Mouse (Mus musculus): Measurements from ENCODE around the gene Hdac5.

Gene Hdac5

DNA sequence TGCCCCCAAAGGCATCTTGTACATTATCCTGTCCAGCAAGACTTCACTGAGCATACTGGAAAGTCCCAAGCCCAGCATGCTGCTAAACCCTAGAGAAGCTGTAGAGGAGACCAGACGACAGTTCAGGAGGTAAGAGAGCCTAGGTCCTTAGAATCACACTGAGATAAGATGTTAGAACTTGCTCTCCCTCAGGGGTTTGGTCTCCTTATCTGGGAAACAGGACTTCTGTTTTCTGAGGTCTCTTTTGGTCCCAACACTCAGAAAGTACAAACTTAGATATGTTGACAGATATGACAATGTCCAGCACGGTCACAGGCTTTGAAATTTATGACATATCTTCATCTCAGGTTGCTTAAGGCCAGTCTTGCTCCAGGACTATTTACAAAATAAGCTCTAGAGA, 6.1 kb upstream of the Hdac5 start:
- no peak for DNase-seq

DNA sequence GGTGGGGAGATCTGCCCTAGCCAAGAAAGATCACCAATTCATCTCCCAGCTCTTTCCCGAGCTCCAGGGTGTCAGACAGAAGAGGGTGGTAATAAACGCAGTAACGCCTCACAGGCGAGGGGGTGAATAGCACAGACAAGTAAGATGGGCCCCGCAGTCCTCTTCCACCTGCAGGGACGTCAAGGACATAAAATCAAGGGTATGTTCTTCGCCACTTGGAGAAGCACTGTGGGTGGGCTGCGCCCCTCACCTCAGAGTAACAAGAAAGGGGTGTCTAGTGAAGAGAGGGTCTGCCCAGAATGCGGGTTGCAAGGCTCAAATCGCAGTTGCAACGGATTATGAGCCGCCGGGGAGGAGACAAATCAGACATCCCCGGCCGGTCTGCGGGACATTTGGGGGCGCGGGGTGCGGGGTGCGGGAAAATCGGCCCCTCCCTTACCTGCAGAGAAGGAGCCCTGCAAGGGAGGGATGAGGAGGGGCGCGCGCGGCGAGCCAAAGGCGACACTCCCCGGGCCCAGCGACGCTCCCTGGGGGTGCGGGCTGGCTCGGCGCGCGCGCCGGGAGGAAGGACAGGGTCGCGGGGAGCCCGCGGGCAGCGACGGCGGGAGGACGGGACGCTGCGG, 524 bp downstream of the Hdac5 start:
- DNase-seq = peak in 1 of 2 experiments; percentile 61

DNA sequence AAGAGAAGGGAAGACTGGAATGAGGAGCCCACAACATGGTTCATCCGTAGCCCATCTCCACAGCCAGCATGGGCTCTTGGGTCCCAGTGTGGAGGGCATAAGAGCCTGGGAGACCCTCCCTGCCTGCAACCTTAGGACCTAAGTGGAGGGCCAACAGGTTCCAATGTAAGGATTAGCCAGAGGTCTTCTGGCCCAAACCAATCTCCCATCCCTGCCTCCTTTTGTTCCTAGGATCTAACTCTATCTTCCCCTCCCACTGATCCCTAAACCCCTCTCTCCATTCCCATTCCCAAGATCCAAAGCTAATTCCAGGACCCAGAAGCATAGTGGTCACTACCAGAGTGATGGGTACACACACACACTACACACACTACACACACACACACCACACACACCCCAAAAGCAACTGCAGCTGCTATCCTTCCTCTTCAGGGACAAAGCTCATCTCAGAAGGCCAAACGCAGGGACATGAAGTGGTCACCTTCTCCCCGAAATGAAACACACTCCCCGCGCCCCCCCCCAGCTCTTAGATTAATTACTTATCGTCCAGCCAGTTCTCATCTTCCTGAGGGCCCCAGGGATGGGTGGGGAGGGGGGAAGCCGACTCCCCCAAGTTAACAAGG, 1.2 kb downstream of the Hdac5 start:
- DNase-seq = no peak

DNA sequence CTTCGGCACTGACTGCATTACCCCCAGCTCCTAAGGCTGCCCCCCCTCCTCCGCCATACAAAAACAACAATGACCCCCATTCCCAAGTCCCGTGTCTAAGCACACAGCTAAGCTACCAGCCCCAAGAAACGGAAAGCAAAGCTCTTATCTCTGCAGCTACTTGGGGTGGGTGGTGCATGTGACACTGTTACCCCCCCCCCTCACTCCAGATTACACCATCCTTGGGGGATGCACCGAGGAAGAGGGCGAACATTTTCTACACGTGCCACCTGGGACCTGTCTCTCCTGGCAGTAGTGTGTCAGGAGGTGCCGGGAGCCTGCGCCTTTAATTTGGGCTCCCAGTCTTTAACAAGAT, 1.8 kb downstream of the Hdac5 start:
- DNase-seq = no peak

DNA sequence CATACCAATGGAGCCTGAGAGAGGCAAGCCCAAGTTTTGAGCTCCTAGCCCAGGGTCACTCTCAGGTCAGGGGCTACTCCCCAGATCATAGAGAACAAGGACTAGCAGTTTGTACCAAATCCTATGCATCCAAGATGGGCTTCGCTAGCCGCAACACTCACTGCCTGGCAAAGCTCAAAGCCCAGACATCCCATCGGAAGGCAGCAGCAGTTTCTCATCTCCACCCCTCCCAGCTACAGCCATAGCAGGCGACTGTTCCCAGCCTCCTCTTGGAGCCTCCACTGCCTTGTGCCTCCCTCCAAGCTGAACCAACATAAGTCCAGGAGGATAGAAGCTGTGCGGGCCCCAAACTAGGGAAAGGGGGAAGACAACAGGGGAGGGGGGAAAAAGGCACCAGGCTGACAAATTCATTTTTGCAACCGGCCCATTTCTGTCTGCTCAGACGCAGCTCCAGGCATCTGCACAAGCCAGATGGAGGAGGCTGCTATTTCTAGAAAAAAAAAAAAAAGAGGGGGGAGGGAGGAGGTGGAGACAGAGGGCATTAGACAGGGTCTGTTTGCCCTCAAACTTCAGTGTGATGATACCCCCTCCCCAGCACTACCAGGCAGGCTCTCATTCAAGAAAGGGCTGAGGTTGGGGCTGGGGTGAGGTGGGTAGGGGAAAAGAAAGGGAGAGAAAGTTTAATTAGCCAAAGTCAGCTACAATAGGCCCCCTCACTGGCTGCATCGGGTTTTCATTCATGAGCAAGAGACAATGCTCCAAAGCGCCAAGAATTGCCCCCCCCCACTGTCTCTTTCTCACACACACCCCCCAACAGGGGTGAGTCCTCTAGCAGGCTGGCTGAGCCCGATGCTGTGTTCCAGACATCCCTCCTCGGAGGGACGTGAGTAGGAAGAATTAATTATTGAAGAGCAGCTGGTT, 2.4 kb downstream of the Hdac5 start:
- DNase-seq = peak; percentile 56 to 58

DNA sequence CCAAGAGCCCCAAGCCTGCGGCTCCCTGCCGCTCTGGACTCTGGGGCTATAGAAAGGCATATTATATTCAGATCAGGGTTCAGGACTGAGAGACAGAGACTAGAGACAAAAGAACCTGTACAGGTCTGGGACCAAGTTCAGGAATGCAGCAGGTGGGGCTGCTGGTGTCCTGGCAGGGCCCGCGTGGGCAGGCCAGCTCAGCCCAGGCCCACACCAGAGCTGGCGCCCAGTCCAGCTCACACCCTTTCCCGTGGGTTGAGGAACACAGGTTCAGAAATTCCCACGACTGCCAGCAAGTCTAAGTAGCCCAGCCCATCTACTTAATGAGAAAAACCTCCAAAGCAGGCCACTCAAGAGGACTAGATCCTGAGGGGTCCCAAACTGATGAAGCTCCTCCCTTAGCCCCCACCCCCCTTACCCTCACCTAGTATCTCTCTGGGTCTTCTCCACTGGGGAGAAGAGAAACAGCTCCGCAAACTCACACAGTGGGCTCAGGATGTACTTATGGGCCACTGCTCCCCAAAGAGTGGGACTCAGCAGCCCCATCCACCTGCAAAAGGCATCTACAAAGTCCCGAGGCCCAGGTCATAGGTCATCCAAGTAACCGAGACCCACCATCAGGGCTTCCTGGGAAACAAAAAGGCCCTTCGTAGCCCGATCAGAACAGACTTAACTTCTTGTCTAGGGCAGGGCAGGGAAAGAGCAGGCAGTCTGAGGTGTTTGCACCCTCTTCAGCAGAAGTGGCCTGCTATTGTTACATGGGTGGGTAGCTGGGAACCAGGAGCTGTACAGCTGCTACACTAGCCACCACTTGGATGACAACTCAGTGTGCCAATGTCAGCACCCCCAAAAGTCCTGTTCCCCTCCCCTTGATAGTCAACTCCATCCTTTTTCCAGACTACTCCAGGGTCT, 3.6 kb downstream of the Hdac5 start:
- DNase-seq = no peak

DNA sequence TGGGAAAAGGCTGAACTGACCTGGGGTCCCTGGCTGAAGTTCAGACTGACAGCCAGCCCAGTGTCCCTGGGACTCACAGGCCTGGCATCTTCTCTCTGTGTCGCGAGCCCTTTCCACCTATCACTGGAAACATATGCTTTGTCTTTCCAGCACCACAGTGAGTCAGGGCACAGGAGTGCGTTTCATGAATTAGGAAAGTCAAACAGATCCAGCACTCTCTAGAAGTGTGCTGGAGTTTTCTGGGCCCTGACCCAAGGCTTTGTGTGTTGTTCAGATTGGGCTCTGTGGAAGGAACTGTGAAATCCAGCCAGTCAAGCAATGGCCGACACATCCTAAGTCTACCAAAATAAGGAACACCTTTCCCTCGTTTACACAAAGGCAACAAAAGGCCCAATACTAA, 4.7 kb downstream of the Hdac5 start:
- DNase-seq = no peak

DNA sequence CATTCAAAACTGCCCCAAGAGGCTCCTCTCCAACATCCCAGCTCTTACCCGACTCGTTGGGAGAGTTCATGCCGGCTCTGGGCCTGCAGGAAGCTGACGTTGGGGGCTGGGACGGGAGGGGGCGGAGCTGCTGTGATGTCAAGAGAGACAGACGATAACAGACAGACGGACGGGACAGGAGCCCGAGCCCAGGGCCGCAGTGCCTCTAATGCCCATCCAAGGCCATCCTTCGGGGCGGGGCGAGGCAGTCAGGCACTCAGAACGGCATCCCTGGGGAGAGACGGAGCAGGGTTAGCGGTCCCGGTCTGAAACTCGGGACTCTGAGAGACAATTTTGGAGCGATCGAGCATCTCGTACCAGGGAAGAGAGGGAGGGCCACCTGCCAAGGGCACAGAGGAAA, 5.3 kb downstream of the Hdac5 start:
- peak; percentile 64 to 67 for DNase-seq

DNA sequence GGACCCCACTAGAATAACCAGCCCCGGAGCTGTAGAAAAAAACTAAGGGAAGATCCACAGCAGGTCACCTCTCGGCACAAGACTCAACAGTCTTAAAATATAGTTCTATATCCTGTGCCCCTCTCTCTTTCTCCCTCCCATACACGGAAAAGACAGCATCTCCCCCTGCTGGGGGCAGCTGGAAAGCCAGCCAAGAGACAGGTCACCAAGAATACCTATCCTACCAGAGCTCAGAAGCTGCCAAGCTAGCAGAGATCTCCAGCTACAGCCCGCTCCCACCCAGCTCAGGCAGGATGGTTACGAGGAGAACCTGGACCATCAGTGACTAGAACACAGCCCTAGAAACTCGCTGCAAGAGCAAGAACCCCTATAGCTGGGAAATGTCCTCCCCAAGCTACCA, 6.8 kb downstream of the Hdac5 start:
- peak; percentile 67 to 73 for DNase-seq

DNA sequence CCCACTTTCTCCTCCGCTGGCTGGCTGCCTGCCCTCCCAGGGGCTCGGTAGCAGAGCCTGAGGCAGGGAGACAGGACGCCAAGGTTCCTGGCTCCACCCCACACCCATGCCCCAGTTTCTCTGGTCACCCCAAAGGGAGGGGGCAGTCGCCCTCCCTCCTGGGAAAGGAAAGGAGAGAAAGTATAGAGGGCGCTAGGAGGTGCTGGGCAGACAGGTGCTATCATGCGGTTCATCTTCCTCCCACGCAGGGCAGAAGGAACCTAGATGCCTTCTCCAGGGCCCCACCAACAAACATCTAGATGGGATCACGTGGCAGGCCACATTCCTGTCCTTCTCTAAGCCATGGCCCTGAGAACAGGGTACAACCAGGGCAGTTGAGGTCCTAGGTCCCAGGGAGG, 8.0 kb downstream of the Hdac5 start:
- peak in 1 of 2 experiments; percentile 55 for DNase-seq

DNA sequence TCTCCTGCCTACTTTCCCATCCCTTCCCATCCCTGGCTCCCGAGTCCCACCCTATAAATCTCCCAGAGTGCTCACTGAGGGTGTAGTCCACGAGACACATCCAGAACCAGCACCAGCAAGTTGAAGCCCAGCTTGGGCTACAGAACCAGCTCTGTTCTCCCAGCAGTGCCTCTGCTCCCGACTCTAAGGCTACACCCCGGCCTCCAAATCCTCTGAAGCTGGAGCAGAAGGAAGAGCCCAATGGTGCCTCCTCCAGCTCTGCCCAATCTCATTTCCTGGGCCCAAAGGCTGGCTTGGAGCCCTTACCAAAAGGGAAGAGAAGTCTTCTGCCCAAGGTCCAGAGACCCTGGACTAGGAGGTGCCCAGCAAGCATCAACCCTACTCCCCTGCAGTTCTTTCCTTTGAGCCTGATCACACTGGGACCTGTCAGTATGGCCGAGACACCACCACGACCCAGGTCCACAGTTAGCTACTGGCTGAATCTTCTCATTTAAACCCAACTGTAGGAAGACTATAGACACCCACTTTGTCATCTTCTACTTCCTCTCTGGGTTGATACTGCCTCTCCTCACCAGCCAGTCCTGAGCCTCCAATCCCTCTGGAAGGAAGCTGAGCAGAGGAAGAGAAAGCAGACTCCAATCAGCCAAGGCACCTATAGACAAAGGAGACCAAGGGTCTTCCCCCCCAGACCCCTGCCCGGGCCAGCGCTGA, 8.6 kb downstream of the Hdac5 start:
- DNase-seq = no peak

DNA sequence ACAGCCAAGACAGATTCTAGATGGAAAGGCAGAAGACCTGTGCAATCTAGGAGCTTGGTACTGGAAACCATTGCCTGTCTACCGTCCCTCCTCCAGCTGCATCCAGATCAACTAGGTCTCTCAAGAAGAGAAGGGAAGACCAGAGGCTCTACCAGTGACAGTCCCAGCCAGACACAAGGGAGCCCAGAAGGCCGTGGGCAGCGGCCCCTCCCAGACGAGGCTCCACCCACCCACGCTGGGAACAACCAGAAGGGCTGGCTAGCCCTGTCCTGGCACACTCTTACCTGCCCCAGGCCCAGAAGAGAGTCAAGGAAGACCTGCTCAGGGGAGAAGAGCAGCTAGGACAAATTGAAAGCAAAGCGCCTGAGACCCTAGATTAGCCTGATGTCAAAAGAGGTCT, 9.5 kb downstream of the Hdac5 start:
- peak in 1 of 2 experiments; percentile 52 for DNase-seq

DNA sequence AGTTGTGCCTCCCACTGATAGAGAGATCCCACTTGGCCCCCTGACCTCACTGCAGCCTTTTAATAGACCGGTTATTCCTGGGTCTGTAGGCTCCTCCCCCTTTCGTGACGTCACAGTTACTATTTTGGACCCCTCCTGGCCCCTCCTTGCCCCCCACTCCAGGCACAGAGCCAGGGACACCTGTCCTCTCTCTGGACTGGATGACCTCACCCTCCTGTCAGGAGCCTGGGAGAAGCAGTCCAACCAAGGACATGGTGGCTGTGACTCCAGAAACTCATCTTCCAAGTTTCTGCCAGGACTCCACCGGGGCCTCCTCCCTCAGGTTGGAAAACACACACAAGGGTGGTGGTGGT, 10.0 kb downstream of the Hdac5 start:
- peak; percentile 71 to 75 for DNase-seq

DNA sequence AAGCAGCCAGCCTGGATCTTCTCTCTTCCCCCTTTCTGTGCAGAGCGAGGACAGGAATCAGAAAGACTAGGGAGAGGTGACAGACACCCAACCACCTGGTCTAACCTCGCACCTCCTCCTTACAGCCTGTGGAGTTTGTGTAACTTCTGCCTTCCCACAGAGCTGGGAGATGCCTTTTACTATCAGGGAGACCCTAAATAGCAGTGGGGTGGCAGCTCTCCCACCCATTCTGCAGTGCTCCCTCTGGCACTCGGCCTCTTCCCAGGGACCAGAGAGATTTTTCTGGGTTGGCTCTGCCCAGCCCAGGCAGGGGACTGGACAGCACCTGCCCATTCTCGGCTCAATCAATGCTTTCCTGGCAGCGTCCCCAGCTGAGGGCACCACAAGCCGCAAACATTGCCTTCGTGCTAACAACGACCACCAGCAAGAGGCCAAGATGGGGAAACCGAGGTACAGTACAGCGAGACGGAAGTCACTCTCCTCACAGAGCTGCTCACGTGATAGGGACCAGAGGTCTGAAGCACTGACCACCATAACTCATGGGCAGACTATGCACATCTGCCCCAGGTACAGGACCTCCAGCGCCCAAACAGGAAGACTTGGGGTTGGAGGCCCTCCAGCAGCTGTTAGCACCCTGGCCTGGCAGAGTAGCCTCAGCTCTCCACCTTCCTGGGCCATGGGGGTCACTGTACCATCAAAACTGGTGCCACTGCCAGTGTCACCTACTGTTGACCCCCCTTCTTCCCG, 10.5 kb downstream of the Hdac5 start:
- peak; percentile 67 to 74 for DNase-seq

DNA sequence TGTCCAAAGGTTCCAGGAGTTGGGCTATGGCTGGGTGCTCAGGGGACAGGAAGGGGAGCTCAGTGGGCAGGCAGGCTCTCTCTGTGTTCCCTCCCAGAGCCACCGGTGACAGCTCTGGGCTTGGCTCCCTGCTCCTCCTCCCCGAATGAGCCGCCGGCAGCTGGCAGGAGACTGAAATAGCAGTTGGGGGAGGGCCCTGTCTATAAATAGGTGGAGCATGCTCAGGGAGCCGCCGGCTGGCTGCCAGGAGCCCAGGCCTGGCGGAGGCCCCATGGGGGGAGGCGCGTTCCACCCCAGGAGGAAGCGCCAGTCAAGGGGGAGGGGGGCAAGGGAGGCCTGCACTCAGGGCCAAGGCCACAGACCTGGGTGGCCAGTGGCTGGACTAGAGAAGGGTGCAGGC, 11.2 kb downstream of the Hdac5 start:
- peak; percentile 92 to 95 for DNase-seq

DNA sequence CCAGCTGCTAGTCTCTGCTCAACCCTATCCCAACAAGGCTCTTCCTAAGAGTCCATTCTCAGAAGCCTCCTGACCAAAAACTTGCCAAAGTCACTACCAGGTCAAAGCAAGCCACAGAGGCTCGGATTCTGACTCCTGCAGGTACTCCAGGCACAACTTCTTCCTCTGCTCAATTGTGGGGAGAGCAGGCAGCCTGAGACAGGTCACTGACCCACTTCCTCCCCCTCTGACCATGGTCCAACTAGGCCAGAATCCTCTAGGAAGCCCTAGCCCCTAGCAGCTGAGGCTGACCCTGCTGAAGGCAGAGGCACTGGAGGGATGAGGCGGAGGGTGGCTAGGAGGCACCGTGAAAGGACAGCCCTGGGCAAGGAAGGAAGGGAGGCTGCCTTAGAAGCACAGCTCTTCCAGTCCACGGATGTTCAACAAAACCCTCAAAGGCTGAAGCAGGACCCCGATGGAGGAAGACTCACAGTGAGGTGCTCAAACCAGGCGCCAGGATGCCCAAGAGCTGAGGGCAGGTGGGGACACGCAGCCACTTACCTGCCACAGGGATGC, 12.0 kb downstream of the Hdac5 start:
- DNase-seq = no peak

DNA sequence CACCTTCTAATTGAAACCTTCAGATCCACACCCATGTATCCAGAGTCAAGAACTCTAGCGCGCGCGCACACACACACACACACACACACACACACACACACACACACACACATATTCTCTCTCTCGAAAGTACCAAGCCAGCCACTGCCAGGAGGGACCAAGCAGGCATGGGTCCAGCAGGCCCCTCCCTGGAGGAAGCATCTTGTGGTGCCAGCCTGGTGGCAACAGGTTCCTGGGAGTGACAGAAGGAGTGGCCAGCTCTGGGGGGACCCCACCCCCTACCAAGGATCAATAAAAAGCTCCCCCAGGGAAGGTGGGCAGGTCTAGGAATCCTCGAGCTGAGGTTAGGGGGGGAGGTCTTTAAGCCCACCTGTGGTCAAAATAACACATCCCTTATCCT, 12.6 kb downstream of the Hdac5 start:
- peak; percentile 59 to 66 for DNase-seq

DNA sequence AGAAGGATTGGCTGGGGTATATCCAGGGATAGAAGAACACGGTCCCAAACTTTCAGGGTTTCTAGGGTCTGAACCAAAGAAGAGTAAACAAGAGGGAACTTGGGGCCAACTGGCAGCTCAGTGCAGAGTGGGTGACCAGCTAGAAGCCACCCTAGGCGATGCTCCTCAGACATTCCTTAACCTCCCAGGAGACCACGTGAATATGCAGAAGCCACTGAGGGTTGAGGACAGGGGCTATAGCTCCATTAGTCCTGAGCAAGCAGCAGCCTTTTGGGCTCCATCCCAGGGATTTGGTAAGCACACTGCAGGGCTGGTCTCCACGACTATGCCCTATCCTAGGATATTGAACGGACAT, 13.1 kb downstream of the Hdac5 start:
- DNase-seq = no peak

DNA sequence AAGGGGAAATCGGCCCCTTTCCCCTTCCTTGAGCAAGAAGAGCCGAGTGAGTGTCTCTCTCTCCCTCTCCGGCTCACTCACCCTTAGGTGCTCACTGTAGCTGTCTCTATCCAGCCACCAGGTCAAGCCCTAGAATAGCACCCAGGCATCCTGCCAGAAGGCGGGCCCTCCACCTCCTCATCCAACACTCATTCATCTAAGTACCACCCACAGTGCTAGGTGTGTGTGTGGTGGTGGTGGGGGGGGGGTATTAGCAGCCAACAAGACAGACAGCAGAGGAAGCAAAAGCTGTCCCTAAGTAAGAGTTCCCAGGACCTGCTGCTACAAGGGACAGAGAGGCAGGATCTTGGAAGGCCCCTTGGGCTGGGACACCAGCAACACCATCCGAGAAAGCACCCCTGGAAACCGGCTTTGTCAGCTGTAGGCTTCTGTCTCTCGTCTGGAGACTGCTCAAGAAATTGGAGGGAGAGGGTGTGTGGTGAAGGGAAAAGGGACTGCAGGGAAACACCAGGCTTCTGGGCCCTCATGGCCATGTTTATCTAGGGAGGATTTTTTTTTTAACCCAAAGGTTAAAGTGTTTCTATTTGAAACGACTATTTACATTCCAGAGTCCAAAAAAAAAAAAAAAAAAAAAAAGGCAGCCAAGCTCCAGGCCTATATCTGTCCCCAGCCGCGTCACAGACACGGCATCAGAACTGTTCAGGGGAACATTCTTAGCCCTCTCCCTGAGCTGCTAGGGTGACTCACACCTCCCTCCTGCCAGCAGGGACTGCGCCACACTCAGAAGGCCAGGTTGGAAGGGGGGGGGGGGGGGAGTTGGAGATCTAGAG, 13.7 kb downstream of the Hdac5 start:
- DNase-seq = peak in 1 of 2 experiments; percentile 51

DNA sequence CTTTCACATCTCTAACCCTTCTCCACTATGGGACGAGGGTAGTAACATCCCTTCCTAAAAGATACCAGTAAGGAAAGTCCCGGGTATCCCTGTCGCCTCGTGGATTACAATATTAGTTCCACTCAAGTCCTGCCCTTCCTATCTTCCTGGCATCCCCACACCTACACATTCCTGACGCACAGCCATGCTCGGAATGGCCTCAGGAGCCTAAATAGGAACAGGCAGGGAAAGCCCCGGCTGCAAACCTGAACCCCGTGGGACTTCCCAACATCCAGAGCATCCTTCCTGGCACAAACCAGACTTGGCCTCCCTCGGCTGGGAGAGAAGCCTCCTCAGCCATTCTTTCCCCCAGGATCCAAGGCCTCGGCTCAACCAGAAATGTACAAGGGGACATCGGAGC, 14.5 kb downstream of the Hdac5 start:
- DNase-seq = no peak

All from cerebellum, postnatal 10 days (tissue).